Mouse (Mus musculus) bone marrow, adult 2 months (tissue): ENCODE data around the gene Camta1.

Experiments
- CTCF ChIP-seq: fragments of 200-500 bp; IDR thresholded peaks from 2 replicates; pipeline ENCODE4 v1.5.1; 2011; ENCODE audit warnings: low read length, control low read depth; ENCODE audit not compliant: control insufficient read depth, insufficient read depth
- POLR2A ChIP-seq: fragments of 200-500 bp; IDR thresholded peaks from 2 replicates; pipeline ENCODE4 v1.6.1; 2011; ENCODE audit warnings: low read depth, mild to moderate bottlenecking, control low read depth, low read length, borderline replicate concordance; ENCODE audit not compliant: control insufficient read depth

GRCm38 (mm10) chr4:151114574-151114973, 747.1 kb downstream of the Camta1 start:
- TF ChIP-seq POLR2A (no peak), CTCF (no peak)
